In the genomic region with DNA sequence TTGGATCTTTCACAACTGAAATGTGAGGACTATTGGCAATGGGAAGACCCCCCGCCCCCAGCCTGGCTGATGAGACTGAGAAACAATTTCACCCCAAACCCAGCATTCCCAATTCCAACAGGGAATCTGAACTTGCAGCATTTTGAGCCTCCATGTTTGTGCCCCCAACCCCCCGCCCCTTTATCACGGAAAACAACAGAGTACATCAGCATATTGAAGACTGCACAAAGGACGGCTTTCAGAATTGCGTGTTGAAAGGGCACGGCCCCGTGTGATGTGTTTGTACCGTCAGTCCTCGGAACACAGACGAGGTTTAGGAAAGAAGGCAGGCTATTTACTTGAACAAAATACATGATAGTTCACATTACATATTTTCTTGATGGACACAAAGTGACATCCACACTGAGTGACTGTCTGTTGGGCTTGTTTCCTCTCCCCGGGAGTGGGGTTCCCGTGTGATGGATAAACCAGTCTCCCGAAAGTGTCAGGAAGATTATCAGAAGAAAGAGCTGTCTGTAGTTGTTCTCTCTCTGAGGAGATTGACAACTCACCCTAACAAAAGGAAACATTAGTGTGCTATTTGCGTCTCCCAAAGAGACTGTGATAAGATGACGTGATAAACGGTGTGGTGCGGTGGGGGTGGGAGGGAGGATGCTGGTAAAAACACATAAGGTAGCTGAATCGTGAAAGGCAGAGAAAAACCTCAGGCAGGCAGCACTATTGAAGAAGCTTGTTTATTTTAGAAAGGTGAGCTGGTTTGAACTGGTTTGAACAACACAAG, we compare ENCODE assay signal across 10 mouse cellular contexts. TPM values are rescaled to one million over a fixed set of nuclear protein-coding genes. Genes with fewer than 3 reads are reported as not detected.
DNase-seq lines count a peak whose midpoint lies in the region; ATAC-seq lines count a peak whose summit lies in the region.
"Had no signal": no experiment of that assay in that cellular context is flagged by ENCODE, and none has a peak within 500 bp of the region (broad histone marks: within the 10 kb centered on the region; RNA-seq: fewer than 3 reads in every experiment).

No protein-coding gene starts in this region.

- peak overlapping the region; percentile 62 for H3K4me2 ChIP-seq in heart, embryonic 13.5 days
- H3K4me2 ChIP-seq in neural tube, embryonic 13.5 days, result peak overlapping the region; percentile 33
- H3K4me2 ChIP-seq: intestine, embryonic 15.5 days had no signal

- intact Hi-C loops in heart, postnatal 25 days (cut with DNase I), result no loop called here
- intact Hi-C loops in left cerebral cortex, postnatal 4 days (cut with DNase I), result no loop called here

- ATAC-seq in heart, embryonic 13.5 days (ENCODE audit: extremely low read depth, insufficient number of reproducible peaks, low FRiP score, low TSS enrichment), result no peak
- ATAC-seq in neural tube, embryonic 13.5 days (ENCODE audit: low read depth), result no peak

- H3K27ac ChIP-seq in heart, embryonic 13.5 days (replicated peaks), result no peak overlapping the region
- no peak overlapping the region for H3K27ac ChIP-seq in neural tube, embryonic 13.5 days (replicated peaks)
- H3K27ac ChIP-seq in hindbrain, embryonic 10.5 days, result no peak overlapping the region
- H3K27ac ChIP-seq: intestine, embryonic 15.5 days had no signal

- no peaks in the 10 kb centered on the region for H3K36me3 ChIP-seq in heart, embryonic 13.5 days
- no peaks in the 10 kb centered on the region for H3K36me3 ChIP-seq in neural tube, embryonic 13.5 days
- H3K36me3 ChIP-seq in hindbrain, embryonic 10.5 days, result no peaks in the 10 kb centered on the region
- H3K36me3 ChIP-seq: intestine, embryonic 15.5 days had no signal

- 22% methylated on average over 18 of the region's 18 CpGs for WGBS in heart, embryonic 13.5 days
- 36% methylated on average over 18 of the region's 18 CpGs for WGBS in neural tube, embryonic 13.5 days
- WGBS in hindbrain, embryonic 10.5 days, result 42% methylated on average over 18 of the region's 18 CpGs

- H3K9me3 ChIP-seq in heart, embryonic 13.5 days, result no peaks in the 10 kb centered on the region
- no peaks in the 10 kb centered on the region for H3K9me3 ChIP-seq in neural tube, embryonic 13.5 days
- H3K9me3 ChIP-seq in hindbrain, embryonic 10.5 days, result no peaks in the 10 kb centered on the region
- H3K9me3 ChIP-seq: intestine, embryonic 15.5 days had no signal

- H3K27me3 ChIP-seq in heart, embryonic 13.5 days (replicated peaks), result peaks cover 17% of the 10 kb centered on the region
- peaks cover 11% of the 10 kb centered on the region for H3K27me3 ChIP-seq in neural tube, embryonic 13.5 days
- H3K27me3 ChIP-seq in hindbrain, embryonic 10.5 days (ENCODE audit: insufficient read depth, poor library complexity, severe bottlenecking), result peaks cover 37% of the 10 kb centered on the region
- H3K27me3 ChIP-seq: intestine, embryonic 15.5 days had no signal

- DNase-seq in heart, postnatal 25 days (ENCODE audit: low spot score), result no peak
- no peak for DNase-seq in neural tube, embryonic 10.5 days (ENCODE audit: extremely low spot score, low spot score)
- no peak for DNase-seq in hindbrain, embryonic 10.5 days (ENCODE audit: low spot score)
- no peak for DNase-seq in urinary bladder, postnatal 10 days (ENCODE audit: low spot score)
- DNase-seq in cerebellum, postnatal 36 days, result no peak
- no peak for DNase-seq in left cerebral cortex, postnatal 4 days
- DNase-seq: cerebellum, adult 9-10 months had no signal

- H3K4me3 ChIP-seq in heart, embryonic 13.5 days, result peak overlapping the region; percentile 21
- H3K4me3 ChIP-seq in neural tube, embryonic 13.5 days, result no peak overlapping the region
- H3K4me3 ChIP-seq in hindbrain, embryonic 10.5 days, result 0 out of 2 replicates have a peak overlapping the region, but pooled peaks have one; percentile 5
- H3K4me3 ChIP-seq: intestine, embryonic 15.5 days had no signal

- peaks cover 17% of the 10 kb centered on the region for H3K4me1 ChIP-seq in heart, embryonic 13.5 days
- peaks cover 13% of the 10 kb centered on the region for H3K4me1 ChIP-seq in neural tube, embryonic 13.5 days (replicated peaks)
- H3K4me1 ChIP-seq in hindbrain, embryonic 10.5 days (replicated peaks), result peaks cover 26% of the 10 kb centered on the region
- H3K4me1 ChIP-seq: intestine, embryonic 15.5 days had no signal

- H3K9ac ChIP-seq in heart, embryonic 13.5 days, result peak overlapping the region; percentile 25; the same call in 1 of the 2 replicates
- H3K9ac ChIP-seq in neural tube, embryonic 13.5 days, result 0 out of 2 replicates have a peak overlapping the region, but pooled peaks have one; percentile 38
- H3K9ac ChIP-seq: intestine, embryonic 15.5 days had no signal

RNA-seq across cellular contexts. Expression of gene Cdca7, which starts 32.1 kb away (rescaled TPM):
- 46.8 and 49.0 TPM in 2 replicates for polyA plus RNA-seq in heart, embryonic 13.5 days (2015; fragmentation: Nextera tagmentation; extraction: Ambion mirVana)
- 1 to 10 TPM; 1.4 to 1.6 TPM for total RNA-seq in heart, postnatal 25 days (2021)
- 24.6 and 36.4 TPM in 2 replicates for polyA plus RNA-seq in neural tube, embryonic 13.5 days (2015; fragmentation: Nextera tagmentation; extraction: Ambion mirVana)
- 163 and 223 TPM in 2 replicates for polyA plus RNA-seq in hindbrain, embryonic 10.5 days (2016; fragmentation: Nextera tagmentation; extraction: Ambion mirVana)
- 10 to 100 TPM; 13.3 to 17.2 TPM for total RNA-seq in left cerebral cortex, postnatal 4 days (2021)
